Mouse (Mus musculus) midbrain, embryonic 15.5 days (tissue): ENCODE measurements at regions not wholly inside any gene's neighbourhood (a gene's known extent, or its start where the extent isn't known, plus 50 kb on each side); places are given as distances from the start of the nearest gene placed in this dataset.

Experiments used
- ATAC-seq: fragments of 200-750 bp; cut with Nextera tagmentation; replicated peaks from 2 replicates; pipeline ENCODE4 v1.8.0; 2017; ENCODE audit warnings: moderate TSS enrichment
- H3K27ac ChIP-seq: fragments of 300-500 bp; sonication (generic); 2 replicates; pipeline ENCODE4 v1.5.1; 2015; ENCODE audit warnings: mild to moderate bottlenecking, inconsistent platforms
- H3K27me3 ChIP-seq: fragments of 300-500 bp; sonication (generic); replicated peaks from 2 replicates; pipeline ENCODE4 v1.6.1; 2015; ENCODE audit warnings: inconsistent platforms
- H3K36me3 ChIP-seq: fragments of 300-500 bp; sonication (generic); replicated peaks from 2 replicates; pipeline ENCODE4 v1.6.1; 2015; ENCODE audit warnings: inconsistent platforms
- H3K4me1 ChIP-seq: fragments of 300-500 bp; sonication (generic); 2 replicates; pipeline ENCODE4 v1.6.1; 2015; ENCODE audit warnings: inconsistent platforms
- H3K4me2 ChIP-seq: fragments of 300-500 bp; sonication (generic); 2 replicates; pipeline ENCODE4 v1.6.1; 2015; ENCODE audit warnings: inconsistent platforms, mild to moderate bottlenecking, moderate library complexity
- H3K4me3 ChIP-seq: fragments of 300-500 bp; sonication (generic); 2 replicates; pipeline ENCODE4 v1.5.1; 2015; ENCODE audit warnings: mild to moderate bottlenecking, inconsistent platforms
- H3K9ac ChIP-seq: fragments of 300-500 bp; sonication (generic); 2 replicates; pipeline ENCODE4 v1.6.1; 2015; ENCODE audit warnings: mild to moderate bottlenecking, inconsistent platforms
- H3K9me3 ChIP-seq: fragments of 300-500 bp; sonication (generic); 2 replicates; pipeline ENCODE4 v1.6.1; 2016; ENCODE audit warnings: inconsistent platforms
- WGBS: fragments of 180-500 bp; shearing (Covaris S2); methylation state at CpG from one replicate; pipeline ENCODE4 v1.1.7; 2015; ENCODE audit warnings: mixed read lengths; 5-methylcytosine and 5-hydroxymethylcytosine counted together

GRCm38 (mm10) chr3:143475461-143475860 is 593.7 kb upstream of the Pkn2 start:
- Histone ChIP-seq H3K4me1 (no peaks in the 10 kb centered on the region), H3K27ac (no peak overlapping the region), H3K36me3 (no peaks in the 10 kb centered on the region), H3K9me3 (no peaks in the 10 kb centered on the region), H3K27me3 (no peaks in the 10 kb centered on the region), H3K4me2 (no peak overlapping the region), H3K9ac (no peak overlapping the region), H3K4me3 (no peak overlapping the region)
- no peak for ATAC-seq
- 64% methylated on average over 5 of the region's 5 CpGs for WGBS

GRCm38 (mm10) chr3:143447005-143447709 is 565.4 kb upstream of the Pkn2 start:
- H3K27ac ChIP-seq = no peak overlapping the region
- H3K4me1 ChIP-seq = no peaks in the 10 kb centered on the region
- WGBS = 78% methylated on average over 7 of the region's 7 CpGs
- H3K4me3 ChIP-seq = no peak overlapping the region
- no peaks in the 10 kb centered on the region for H3K27me3 ChIP-seq
- H3K9me3 ChIP-seq = no peaks in the 10 kb centered on the region
- no peak overlapping the region for H3K4me2 ChIP-seq
- H3K36me3 ChIP-seq = no peaks in the 10 kb centered on the region
- no peak for ATAC-seq
- H3K9ac ChIP-seq = no peak overlapping the region

GRCm38 (mm10) chr3:143417401-143417800 is 535.6 kb upstream of the Pkn2 start:
- H3K27ac ChIP-seq = no peak overlapping the region
- ATAC-seq = no peak
- no peak overlapping the region for H3K4me2 ChIP-seq
- no peak overlapping the region for H3K4me3 ChIP-seq
- WGBS = 74% methylated on average over 6 of the region's 6 CpGs
- H3K4me1 ChIP-seq = no peaks in the 10 kb centered on the region
- H3K9ac ChIP-seq = no peak overlapping the region
- H3K27me3 ChIP-seq = no peaks in the 10 kb centered on the region
- H3K9me3 ChIP-seq = no peaks in the 10 kb centered on the region
- no peaks in the 10 kb centered on the region for H3K36me3 ChIP-seq

- no peak overlapping the region for H3K9ac ChIP-seq
- H3K4me1 ChIP-seq = no peaks in the 10 kb centered on the region
- no peak overlapping the region for H3K4me3 ChIP-seq
- no peaks in the 10 kb centered on the region for H3K36me3 ChIP-seq
- no peaks in the 10 kb centered on the region for H3K9me3 ChIP-seq
- 52% methylated on average over 4 of the region's 4 CpGs for WGBS
- no peak overlapping the region for H3K4me2 ChIP-seq
- no peak for ATAC-seq
- no peak overlapping the region for H3K27ac ChIP-seq
- H3K27me3 ChIP-seq = no peaks in the 10 kb centered on the region
Observed at GRCm38 (mm10) chr3:143411655-143412054, 529.9 kb upstream of the Pkn2 start.

- WGBS = 76% methylated on average over 2 of the region's 2 CpGs
- Histone ChIP-seq H3K4me1 (no peaks in the 10 kb centered on the region), H3K27ac (no peak overlapping the region), H3K4me2 (no peak overlapping the region), H3K4me3 (no peak overlapping the region), H3K27me3 (no peaks in the 10 kb centered on the region), H3K9me3 (no peaks in the 10 kb centered on the region), H3K9ac (no peak overlapping the region), H3K36me3 (no peaks in the 10 kb centered on the region)
- ATAC-seq = no peak
Observed at GRCm38 (mm10) chr3:143398966-143399365, 517.2 kb upstream of the Pkn2 start.

GRCm38 (mm10) chr3:143384357-143384756 is 502.6 kb upstream of the Pkn2 start:
- no peaks in the 10 kb centered on the region for H3K9me3 ChIP-seq
- no peaks in the 10 kb centered on the region for H3K36me3 ChIP-seq
- no peak overlapping the region for H3K27ac ChIP-seq
- 97% methylated on average over 1 of the region's 1 CpGs for WGBS
- no peak overlapping the region for H3K9ac ChIP-seq
- H3K27me3 ChIP-seq = no peaks in the 10 kb centered on the region
- H3K4me1 ChIP-seq = peaks cover under 1% of the 10 kb centered on the region; the same call in 1 of the 2 replicates
- no peak for ATAC-seq
- no peak overlapping the region for H3K4me2 ChIP-seq
- no peak overlapping the region for H3K4me3 ChIP-seq

- peak; percentile 90 for ATAC-seq
- H3K4me2 ChIP-seq = no peak overlapping the region
- 17% methylated on average over 13 of the region's 13 CpGs for WGBS
Observed at GRCm38 (mm10) chr3:143379193-143379592, 497.4 kb upstream of the Pkn2 start.

GRCm38 (mm10) chr3:143377446-143377845 is 495.6 kb upstream of the Pkn2 start:
- Histone ChIP-seq H3K36me3 (no peaks in the 10 kb centered on the region), H3K9ac (no peak overlapping the region), H3K4me2 (no peak overlapping the region), H3K27ac (no peak overlapping the region), H3K4me3 (no peak overlapping the region), H3K9me3 (no peaks in the 10 kb centered on the region), H3K4me1 (peaks cover 5% of the 10 kb centered on the region; the same call in 1 of the 2 replicates), H3K27me3 (no peaks in the 10 kb centered on the region)
- no peak for ATAC-seq
- WGBS = 90% methylated on average over 5 of the region's 5 CpGs

More at GRCm38 (mm10) chr3:143379193-143379592, 497.4 kb upstream of the Pkn2 start:
- H3K9me3 ChIP-seq = no peaks in the 10 kb centered on the region
- H3K4me3 ChIP-seq = no peak overlapping the region
- no peaks in the 10 kb centered on the region for H3K27me3 ChIP-seq
- H3K4me1 ChIP-seq = peaks cover 5% of the 10 kb centered on the region; the same call in 1 of the 2 replicates
- H3K9ac ChIP-seq = no peak overlapping the region
- no peaks in the 10 kb centered on the region for H3K36me3 ChIP-seq
- no peak overlapping the region for H3K27ac ChIP-seq

- ATAC-seq = no peak
- Histone ChIP-seq H3K9me3 (no peaks in the 10 kb centered on the region), H3K4me2 (no peak overlapping the region), H3K27me3 (no peaks in the 10 kb centered on the region), H3K9ac (no peak overlapping the region), H3K4me1 (peaks cover 5% of the 10 kb centered on the region; the same call in 1 of the 2 replicates), H3K36me3 (no peaks in the 10 kb centered on the region), H3K4me3 (no peak overlapping the region), H3K27ac (no peak overlapping the region)
- WGBS = 63% methylated on average over 10 of the region's 10 CpGs
Observed at GRCm38 (mm10) chr3:143375527-143376061, 493.8 kb upstream of the Pkn2 start.

GRCm38 (mm10) chr3:143373501-143373900 is 491.7 kb upstream of the Pkn2 start:
- H3K4me1 ChIP-seq = no peaks in the 10 kb centered on the region
- no peak for ATAC-seq
- 94% methylated on average over 1 of the region's 1 CpGs for WGBS
- no peak overlapping the region for H3K4me3 ChIP-seq
- H3K9me3 ChIP-seq = no peaks in the 10 kb centered on the region
- H3K9ac ChIP-seq = no peak overlapping the region
- no peak overlapping the region for H3K4me2 ChIP-seq
- no peak overlapping the region for H3K27ac ChIP-seq
- no peaks in the 10 kb centered on the region for H3K36me3 ChIP-seq
- H3K27me3 ChIP-seq = no peaks in the 10 kb centered on the region

- 83% methylated on average over 1 of the region's 1 CpGs for WGBS
- no peaks in the 10 kb centered on the region for H3K4me1 ChIP-seq
- no peak for ATAC-seq
Observed at GRCm38 (mm10) chr3:143369002-143369401, 487.2 kb upstream of the Pkn2 start.

GRCm38 (mm10) chr3:143340032-143340431 is 458.2 kb upstream of the Pkn2 start:
- Histone ChIP-seq H3K36me3 (no peaks in the 10 kb centered on the region), H3K4me3 (no peak overlapping the region), H3K4me1 (no peaks in the 10 kb centered on the region), H3K4me2 (no peak overlapping the region), H3K27me3 (no peaks in the 10 kb centered on the region), H3K27ac (no peak overlapping the region), H3K9ac (no peak overlapping the region), H3K9me3 (no peaks in the 10 kb centered on the region)
- no peak for ATAC-seq
- WGBS = 94% methylated on average over 7 of the region's 7 CpGs

More at GRCm38 (mm10) chr3:143369002-143369401, 487.2 kb upstream of the Pkn2 start:
- no peak overlapping the region for H3K4me2 ChIP-seq
- no peaks in the 10 kb centered on the region for H3K36me3 ChIP-seq
- H3K27ac ChIP-seq = no peak overlapping the region
- no peaks in the 10 kb centered on the region for H3K9me3 ChIP-seq
- H3K27me3 ChIP-seq = no peaks in the 10 kb centered on the region
- H3K4me3 ChIP-seq = no peak overlapping the region
- H3K9ac ChIP-seq = no peak overlapping the region

GRCm38 (mm10) chr3:143333339-143333738 is 451.5 kb upstream of the Pkn2 start:
- H3K27me3 ChIP-seq = no peaks in the 10 kb centered on the region
- H3K9me3 ChIP-seq = no peaks in the 10 kb centered on the region
- H3K27ac ChIP-seq = no peak overlapping the region
- WGBS = 85% methylated on average over 3 of the region's 3 CpGs
- H3K36me3 ChIP-seq = no peaks in the 10 kb centered on the region
- H3K4me2 ChIP-seq = no peak overlapping the region
- ATAC-seq = no peak
- H3K4me3 ChIP-seq = no peak overlapping the region
- H3K4me1 ChIP-seq = no peaks in the 10 kb centered on the region
- no peak overlapping the region for H3K9ac ChIP-seq
